Mouse (Mus musculus): ENCODE results near the gene Sun2.

DNA sequence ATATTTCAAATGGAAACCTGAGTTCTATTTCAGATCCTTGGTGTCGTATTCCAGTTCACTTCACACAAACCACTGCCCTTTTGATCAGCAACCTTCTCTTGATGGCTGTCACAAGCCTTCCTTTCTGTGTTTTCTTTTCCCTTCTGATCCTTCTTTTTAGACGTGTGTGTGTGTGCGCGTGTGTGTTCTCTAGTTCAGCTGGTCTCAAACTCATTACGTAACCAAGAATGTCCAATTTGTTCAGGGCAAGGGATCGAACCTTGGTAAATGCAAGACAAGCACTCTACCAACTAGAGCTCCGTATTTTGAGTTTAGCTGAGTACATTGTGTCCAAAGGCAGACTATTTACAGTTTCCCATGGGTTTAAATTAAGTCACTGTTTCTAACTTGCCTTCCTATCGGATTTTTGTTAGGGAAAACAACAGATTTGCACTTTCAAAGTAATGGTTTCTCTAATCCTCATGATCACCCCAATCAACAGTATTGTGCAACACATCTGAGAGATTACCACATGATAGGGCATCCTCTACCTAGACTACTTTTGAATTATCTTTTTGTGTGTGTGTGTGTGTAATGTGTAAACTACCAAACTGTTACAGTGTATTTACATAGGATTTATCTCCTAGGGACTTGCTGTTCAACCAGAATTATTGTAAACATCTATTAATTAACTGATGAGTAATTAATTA is 53.9 kb downstream of the Sun2 start:
- TF ChIP-seq CTCF (conservative IDR thresholded peaks at IDR 0.05; ENCODE audit: low read length) (no peak), POU5F1 (IDR thresholded peaks at IDR 0.05; ENCODE audit: borderline replicate concordance, low read length) (no peak)
